Mouse (Mus musculus): ENCODE results near the gene Amotl2. TPM values are rescaled to one million over a fixed set of nuclear protein-coding genes. Genes with fewer than 3 reads are reported as not detected.

Amotl2 gene
- polyA plus RNA-seq, 1 experiment, result not detected

- no peak for TF ChIP-seq GATA1 (IDR thresholded peaks at IDR 0.05; ENCODE audit: low read length)
Observed at GRCm38 (mm10) chr9:102777631-102778591, 61.4 kb downstream of the Amotl2 start.

GRCm38 (mm10) chr9:102779493-102779892 is 63.0 kb downstream of the Amotl2 start:
- no peak for TF ChIP-seq GATA1 (IDR thresholded peaks at IDR 0.05; ENCODE audit: low read length)

Other genes with a start within 250 kb of the Amotl2 start
- not detected in 2 replicates for gene Ky, start 210.9 kb upstream of the Amotl2 start, polyA plus RNA-seq (2012)
- 48.4 and 69.3 TPM in 2 replicates for gene Anapc13, start 90.4 kb upstream of the Amotl2 start, polyA plus RNA-seq (2012)
- 9.8 and 11.7 TPM in 2 replicates for gene Cep63, start 90.1 kb upstream of the Amotl2 start, polyA plus RNA-seq (2012)
- gene Ryk, start 118.2 kb downstream of the Amotl2 start, polyA plus RNA-seq (2012), result 10.5 and 17.0 TPM in 2 replicates